Mouse (Mus musculus) ES-E14 (cell line): ENCODE data around the gene Slc39a11. TPM values are rescaled to one million over a fixed set of nuclear protein-coding genes. Genes with fewer than 3 reads are reported as not detected.

Experiments used
- DNase-seq: peaks from one replicate; pipeline ENCODE4 v3.0.0-alpha.2; 2013; ENCODE audit warnings: low read depth, low spot score
- H3K27ac ChIP-seq: 2 replicates; pipeline ENCODE4 v1.5.1; 2012; ENCODE audit warnings: low read depth, mild to moderate bottlenecking, low read length, moderate library complexity, mixed read lengths; ENCODE audit not compliant: poor library complexity, insufficient read depth, severe bottlenecking
- H3K36me3 ChIP-seq: 2 replicates; pipeline ENCODE4 v1.6.1; 2012; ENCODE audit warnings: mild to moderate bottlenecking, low read length, moderate library complexity, mixed read lengths; ENCODE audit not compliant: control insufficient read depth, poor library complexity, insufficient read depth, severe bottlenecking
- H3K4me1 ChIP-seq, 2 experiments: fragments of 150-350 bp in 1 of 2; sonication (generic) in 1 of 2; 2 replicates each; pipeline ENCODE4 v1.6.1; 2012; ENCODE audit warnings: low read length in 2 of 2, mild to moderate bottlenecking in 1 of 2, mixed read lengths in 1 of 2; ENCODE audit not compliant: control insufficient read depth in 2 of 2, insufficient read depth in 2 of 2, poor library complexity in 1 of 2
- H3K4me3 ChIP-seq, 2 experiments: fragments of 150-350 bp in 1 of 2; sonication (generic) in 1 of 2; 2 replicates each; pipeline ENCODE4 v1.5.1; 2012; ENCODE audit warnings: low read length in 2 of 2, low read depth in 1 of 2, mild to moderate bottlenecking in 1 of 2, mixed read lengths in 1 of 2; ENCODE audit not compliant: insufficient read depth in 1 of 2, poor library complexity in 1 of 2, severe bottlenecking in 1 of 2
- H3K9ac ChIP-seq: 2 replicates; pipeline ENCODE4 v1.6.1; 2012; ENCODE audit warnings: low read depth, mild to moderate bottlenecking, low read length, mixed read lengths; ENCODE audit not compliant: poor library complexity, insufficient read depth, severe bottlenecking
- H3K9me3 ChIP-seq: fragments of 150-350 bp; sonication (generic); 2 replicates; pipeline ENCODE4 v1.6.1; 2012; ENCODE audit warnings: low read depth, mild to moderate bottlenecking, low read length; ENCODE audit not compliant: control insufficient read depth, insufficient read depth
- CHD2 ChIP-seq: IDR thresholded peaks from 2 replicates; pipeline ENCODE4 v1.6.1; 2014; ENCODE audit warnings: mild to moderate bottlenecking, low read depth, low read length, inconsistent platforms
- HCFC1 ChIP-seq: IDR thresholded peaks from 2 replicates; pipeline ENCODE4 v1.6.1; 2012; ENCODE audit warnings: low read length, inconsistent platforms, borderline replicate concordance; ENCODE audit not compliant: insufficient read depth
- MAFK ChIP-seq: IDR thresholded peaks from 2 replicates; pipeline ENCODE4 v1.6.1; 2014; ENCODE audit warnings: mild to moderate bottlenecking, low read depth, low read length, inconsistent platforms; ENCODE audit not compliant: insufficient read depth
- ZC3H11A ChIP-seq: IDR thresholded peaks from 2 replicates; pipeline ENCODE4 v1.6.1; 2012; ENCODE audit warnings: low read depth, mild to moderate bottlenecking, inconsistent platforms, low read length, borderline replicate concordance
- ZNF384 ChIP-seq: IDR thresholded peaks from 2 replicates; pipeline ENCODE4 v1.6.1; 2012; ENCODE audit warnings: low read depth, low read length, inconsistent platforms
- in situ Hi-C, 2 experiments: fragments of 600-800 bp; cut with MboI; formaldehyde crosslinking; loops; one replicate each; pipeline ENCODE4 v1.15.1; 2025; ENCODE audit warnings: low sequenced_read_pairs in 2 of 2, inconsistent platforms in 1 of 2; ENCODE audit not compliant: unreplicated experiment in 2 of 2
- total RNA-seq: library from RNA; depleted of rRNA; stranded (reverse); fragments of 300-350 nt; gene quantifications from 2 replicates; pipeline ENCODE4 v1.2.3, GENCODE M21; 2012; rRNA removed

The Slc39a11 gene
- 17.0 and 18.0 TPM in 2 replicates for total RNA-seq

DNA sequence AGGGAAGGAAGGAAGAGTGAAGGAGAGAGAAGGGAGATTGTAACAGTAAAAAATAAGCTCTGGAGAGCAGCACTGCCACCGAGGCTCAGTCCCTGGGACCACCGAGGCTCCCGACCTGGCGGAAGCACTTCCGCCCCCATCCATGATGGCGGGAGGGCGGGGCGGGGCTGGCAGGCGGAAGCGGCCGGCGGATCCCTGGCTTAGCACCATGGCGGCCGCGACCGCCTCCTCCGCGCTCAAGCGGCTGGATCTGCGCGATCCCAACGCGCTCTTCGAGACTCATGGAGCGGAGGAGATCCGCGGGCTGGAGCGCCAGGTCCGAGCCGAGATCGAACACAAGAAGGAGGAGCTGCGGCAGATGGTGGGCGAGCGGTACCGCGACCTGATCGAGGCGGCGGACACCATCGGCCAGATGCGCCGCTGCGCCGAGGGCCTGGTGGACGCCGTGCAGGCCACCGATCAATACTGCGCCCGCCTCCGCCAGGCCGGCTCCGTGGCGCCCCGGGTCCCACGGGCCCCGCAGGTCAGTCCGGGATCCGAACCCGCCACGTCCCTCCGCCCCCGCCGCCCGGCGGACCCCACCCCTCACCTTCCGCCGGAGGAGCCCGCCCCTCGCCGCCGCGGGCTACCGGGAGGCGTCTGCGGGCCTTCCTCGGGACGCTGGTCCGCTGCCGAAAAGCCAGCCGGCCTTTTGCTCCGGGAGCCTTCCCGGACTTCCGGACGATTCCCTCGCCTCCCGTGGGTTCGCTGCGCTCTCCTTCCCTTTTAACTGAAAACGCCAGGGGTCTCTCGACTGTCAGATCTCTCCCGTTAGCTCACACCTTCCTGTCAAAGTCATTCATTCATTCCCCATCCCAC is at the start of gene Slc39a11:
TSS of gene Slc39a11 (minus strand) at position 727 of the 858 bp plus-strand sequence.
- peak; percentile 45 for DNase-seq
- H3K4me3 ChIP-seq: peak within 1 kb of the TSS; percentile 80 to 100
- H3K9me3 ChIP-seq: no peaks in the 10 kb centered on the region
- H3K9ac ChIP-seq: peak within 1 kb of the TSS; percentile 96
- in situ Hi-C loops: loop anchor here (5.0 to 25.0 kb wide), 2 partner anchors 163 to 462 kb away; no protein-coding TSS in a partner anchor
- no peak within 1 kb of the TSS; the same call in 1 of the 2 replicates for H3K27ac ChIP-seq
- H3K4me1 ChIP-seq: peaks cover 5 to 11% of the 10 kb centered on the region in 2 experiments; a peak in 2 of 4 replicates
- TF ChIP-seq CHD2 (no peak), HCFC1 (peak; percentile 74; the same call in 1 of the 2 replicates), ZC3H11A (no peak), ZNF384 (no peak), MAFK (no peak)
- peaks cover 11% of the 10 kb centered on the region for H3K36me3 ChIP-seq

- Histone ChIP-seq H3K27ac (peak overlapping the region; percentile 52; the same call in 1 of the 2 replicates), H3K4me1 (peaks cover 0 to 6% of the 10 kb centered on the region in 2 experiments; a peak in 1 of 4 replicates), H3K9me3 (no peaks in the 10 kb centered on the region), H3K36me3 (peaks cover 37% of the 10 kb centered on the region; the same call in 1 of the 2 replicates), H3K4me3 (no peak overlapping the region), H3K9ac (peak overlapping the region; percentile 35; the same call in 1 of the 2 replicates)
- in situ Hi-C loops: loop anchor here (5.0 to 10.0 kb wide), 2 partner anchors 113 to 115 kb away; no protein-coding TSS in a partner anchor
- TF ChIP-seq ZNF384 (no peak), MAFK (no peak), CHD2 (no peak), ZC3H11A (no peak), HCFC1 (no peak)
- no peak for DNase-seq
These were observed 49.8 kb upstream of the Slc39a11 start for GRCm38 (mm10) chr11:113699643-113700042.

- H3K9ac ChIP-seq: no peak overlapping the region
- no peak overlapping the region for H3K27ac ChIP-seq
- peaks cover 41% of the 10 kb centered on the region; the same call in 1 of the 2 replicates for H3K36me3 ChIP-seq
- H3K4me3 ChIP-seq: no peak overlapping the region
- H3K4me1 ChIP-seq: peaks cover 0 to 4% of the 10 kb centered on the region in 2 experiments; a peak in 1 of 4 replicates
- no peaks in the 10 kb centered on the region for H3K9me3 ChIP-seq
- TF ChIP-seq HCFC1 (no peak), ZC3H11A (no peak), ZNF384 (no peak), CHD2 (no peak), MAFK (no peak)
- DNase-seq: no peak
- in situ Hi-C loops: no loop called here
These were observed 48.2 kb upstream of the Slc39a11 start for GRCm38 (mm10) chr11:113698013-113698545.

- no peak overlapping the region for H3K27ac ChIP-seq
- H3K4me1 ChIP-seq: peaks cover 0 to 4% of the 10 kb centered on the region in 2 experiments; a peak in 1 of 4 replicates
- no peak overlapping the region for H3K4me3 ChIP-seq
- no peak for DNase-seq
- TF ChIP-seq MAFK (no peak), ZNF384 (no peak), ZC3H11A (no peak), HCFC1 (no peak), CHD2 (no peak)
- H3K36me3 ChIP-seq: peaks cover 43% of the 10 kb centered on the region; the same call in 1 of the 2 replicates
- in situ Hi-C loops: no loop called here
- H3K9me3 ChIP-seq: no peaks in the 10 kb centered on the region
- no peak overlapping the region for H3K9ac ChIP-seq
These were observed 47.7 kb upstream of the Slc39a11 start for GRCm38 (mm10) chr11:113697571-113697970.
